Mouse (Mus musculus) olfactory bulb, adult 2 months (tissue): ENCODE measurements around the gene Dscaml1.

Source experiments
- CTCF ChIP-seq: fragments of 200-500 bp; IDR thresholded peaks from 2 replicates; pipeline ENCODE4 v1.5.1; 2012; ENCODE audit warnings: low read depth, mild to moderate bottlenecking, low read length, moderate library complexity; ENCODE audit not compliant: insufficient read depth
- POLR2A ChIP-seq: fragments of 200-500 bp; IDR thresholded peaks from 2 replicates; pipeline ENCODE4 v1.6.1; 2012; ENCODE audit warnings: mild to moderate bottlenecking, low read depth, low read length, moderate library complexity; ENCODE audit not compliant: insufficient read depth

DNA sequence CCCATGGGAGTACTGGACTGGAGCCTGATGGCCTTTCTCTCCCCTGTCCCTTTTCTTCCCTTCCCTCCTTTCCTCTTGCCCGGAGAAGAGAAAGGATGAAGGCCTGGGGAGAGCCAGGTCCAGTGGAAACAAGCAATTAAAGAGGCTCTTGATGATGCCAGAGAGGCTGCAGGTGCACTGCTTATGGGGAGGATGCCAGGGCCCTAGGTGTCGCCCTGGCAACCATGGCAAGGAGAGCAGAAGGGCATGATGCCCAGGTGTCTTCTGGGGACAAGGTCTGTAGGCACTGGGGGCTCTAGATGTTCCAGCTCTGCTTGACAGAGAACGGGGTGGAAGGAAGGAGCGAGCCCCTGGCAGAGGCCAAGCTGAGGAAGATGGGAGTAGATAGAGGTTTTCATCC is 23.2 kb downstream of the Dscaml1 start:
- TF ChIP-seq POLR2A (no peak), CTCF (no peak)
